Mouse (Mus musculus): Measurements from ENCODE around the gene Tekt4. TPM values are rescaled to one million over a fixed set of nuclear protein-coding genes. Genes with fewer than 3 reads are reported as not detected.

The Tekt4 gene
- polyA plus RNA-seq, 1 experiment from 2014 or later: not detected

- Histone ChIP-seq H3K4me1 (replicated peaks) (peaks cover 56% of the 10 kb centered on the region), H3K27ac (0 out of 2 replicates have a peak overlapping the region, but pooled peaks have one; percentile 12), H3K9ac (replicated peaks) (no peak overlapping the region; the same call in 1 of the 2 replicates), H3K4me3 (replicated peaks) (no peak overlapping the region), H3K9me3 (no peaks in the 10 kb centered on the region), H3K36me3 (peaks cover 30% of the 10 kb centered on the region), H3K27me3 (peaks cover 36% of the 10 kb centered on the region), H3K4me2 (peak overlapping the region; percentile 93)
- 45% methylated on average over 8 of the region's 8 CpGs for WGBS
- no peak for ATAC-seq (ENCODE audit: insufficient number of reproducible peaks, insufficient read depth, low FRiP score, low TSS enrichment, low read depth)
These were observed 23.9 kb upstream of the Tekt4 start for GRCm38 (mm10) chr17:25430534-25430933.

GRCm38 (mm10) chr17:25432433-25433181 is 21.8 kb upstream of the Tekt4 start:
- peak overlapping the region; percentile 86 for H3K4me3 ChIP-seq (replicated peaks)
- ATAC-seq (ENCODE audit: insufficient number of reproducible peaks, insufficient read depth, low FRiP score, low TSS enrichment, low read depth): no peak
- H3K9me3 ChIP-seq: no peaks in the 10 kb centered on the region
- WGBS: 1% methylated on average over 53 of the region's 53 CpGs
- H3K36me3 ChIP-seq: peaks cover 20% of the 10 kb centered on the region
- H3K27me3 ChIP-seq: peaks cover 36% of the 10 kb centered on the region
- H3K9ac ChIP-seq (replicated peaks): peak overlapping the region; percentile 86
- H3K4me2 ChIP-seq: peak overlapping the region; percentile 93
- peak overlapping the region; percentile 96 for H3K27ac ChIP-seq
- H3K4me1 ChIP-seq (replicated peaks): peaks cover 63% of the 10 kb centered on the region

- WGBS: under 1% methylated on average over 40 of the region's 40 CpGs
- Histone ChIP-seq H3K9ac (replicated peaks) (peak overlapping the region; percentile 86), H3K36me3 (peaks cover 14% of the 10 kb centered on the region), H3K9me3 (no peaks in the 10 kb centered on the region), H3K4me2 (peak overlapping the region; percentile 93), H3K4me3 (replicated peaks) (peak overlapping the region; percentile 86), H3K27ac (peak overlapping the region; percentile 96), H3K4me1 (replicated peaks) (peaks cover 58% of the 10 kb centered on the region), H3K27me3 (peaks cover 36% of the 10 kb centered on the region)
- peak; percentile 33 for ATAC-seq (ENCODE audit: insufficient number of reproducible peaks, insufficient read depth, low FRiP score, low TSS enrichment, low read depth)
These were observed 21.2 kb upstream of the Tekt4 start for GRCm38 (mm10) chr17:25433223-25433616.

- Histone ChIP-seq H3K27me3 (peaks cover 36% of the 10 kb centered on the region), H3K4me1 (replicated peaks) (peaks cover 58% of the 10 kb centered on the region), H3K27ac (peak within 1 kb of the TSS; percentile 96), H3K4me2 (peak within 1 kb of the TSS; percentile 93), H3K36me3 (peaks cover 9% of the 10 kb centered on the region; the same call in 1 of the 2 replicates), H3K4me3 (replicated peaks) (peak within 1 kb of the TSS; percentile 86), H3K9me3 (no peaks in the 10 kb centered on the region), H3K9ac (replicated peaks) (peak within 1 kb of the TSS; percentile 86)
- ATAC-seq (ENCODE audit: insufficient number of reproducible peaks, insufficient read depth, low FRiP score, low TSS enrichment, low read depth): peak; percentile 92
- WGBS: under 1% methylated on average over 90 of the region's 103 CpGs
These were observed 20.5 kb upstream of the Tekt4 start, which contains the start of gene Cacna1h for GRCm38 (mm10) chr17:25433617-25434606. Gene Cacna1h, minus strand, starts transcription at chr17:25433783.

- no peak for ATAC-seq (ENCODE audit: insufficient number of reproducible peaks, insufficient read depth, low FRiP score, low TSS enrichment, low read depth)
- 0 out of 2 replicates have a peak, but pooled peaks cover 3% of the 10 kb centered on the region for H3K27me3 ChIP-seq
- no peaks in the 10 kb centered on the region for H3K36me3 ChIP-seq
- H3K4me1 ChIP-seq (replicated peaks): peaks cover 24% of the 10 kb centered on the region
- 83% methylated on average over 6 of the region's 6 CpGs for WGBS
- no peaks in the 10 kb centered on the region for H3K9me3 ChIP-seq
- H3K4me3 ChIP-seq (replicated peaks): no peak overlapping the region
- H3K27ac ChIP-seq: no peak overlapping the region
- H3K9ac ChIP-seq (replicated peaks): no peak overlapping the region
- no peak overlapping the region for H3K4me2 ChIP-seq
These were observed 13.0 kb upstream of the Tekt4 start for GRCm38 (mm10) chr17:25441417-25441816.

- Histone ChIP-seq H3K4me1 (replicated peaks) (peaks cover 24% of the 10 kb centered on the region), H3K4me2 (no peak overlapping the region), H3K36me3 (no peaks in the 10 kb centered on the region), H3K9me3 (no peaks in the 10 kb centered on the region), H3K27ac (no peak overlapping the region), H3K9ac (replicated peaks) (no peak overlapping the region), H3K4me3 (replicated peaks) (no peak overlapping the region), H3K27me3 (peaks cover 11% of the 10 kb centered on the region; the same call in 1 of the 2 replicates)
- no peak for ATAC-seq (ENCODE audit: insufficient number of reproducible peaks, insufficient read depth, low FRiP score, low TSS enrichment, low read depth)
- WGBS: 62% methylated on average over 3 of the region's 3 CpGs
These were observed 11.5 kb upstream of the Tekt4 start for GRCm38 (mm10) chr17:25442889-25443288.

- no peak overlapping the region for H3K9ac ChIP-seq (replicated peaks)
- no peak for ATAC-seq (ENCODE audit: insufficient number of reproducible peaks, insufficient read depth, low FRiP score, low TSS enrichment, low read depth)
- no peak overlapping the region for H3K4me2 ChIP-seq
- no peak overlapping the region for H3K4me3 ChIP-seq (replicated peaks)
- no peaks in the 10 kb centered on the region for H3K36me3 ChIP-seq
- no peaks in the 10 kb centered on the region for H3K9me3 ChIP-seq
- 58% methylated on average over 4 of the region's 4 CpGs for WGBS
- H3K4me1 ChIP-seq (replicated peaks): peaks cover 33% of the 10 kb centered on the region
- no peak overlapping the region for H3K27ac ChIP-seq
- H3K27me3 ChIP-seq: peaks cover 19% of the 10 kb centered on the region; the same call in 1 of the 2 replicates
These were observed 9.3 kb upstream of the Tekt4 start for GRCm38 (mm10) chr17:25445074-25445473.

GRCm38 (mm10) chr17:25445841-25446240 is 8.6 kb upstream of the Tekt4 start:
- Histone ChIP-seq H3K9me3 (no peaks in the 10 kb centered on the region), H3K4me3 (replicated peaks) (no peak overlapping the region), H3K36me3 (no peaks in the 10 kb centered on the region), H3K4me2 (no peak overlapping the region), H3K27me3 (peaks cover 19% of the 10 kb centered on the region; the same call in 1 of the 2 replicates), H3K9ac (replicated peaks) (no peak overlapping the region), H3K4me1 (replicated peaks) (peaks cover 27% of the 10 kb centered on the region), H3K27ac (no peak overlapping the region)
- ATAC-seq (ENCODE audit: insufficient number of reproducible peaks, insufficient read depth, low FRiP score, low TSS enrichment, low read depth): no peak
- 79% methylated on average over 3 of the region's 3 CpGs for WGBS

- WGBS: 77% methylated on average over 12 of the region's 12 CpGs
- no peak overlapping the region for H3K27ac ChIP-seq
- H3K36me3 ChIP-seq: no peaks in the 10 kb centered on the region
- no peak overlapping the region for H3K9ac ChIP-seq (replicated peaks)
- H3K4me2 ChIP-seq: no peak overlapping the region
- H3K4me3 ChIP-seq (replicated peaks): no peak overlapping the region
- no peaks in the 10 kb centered on the region for H3K9me3 ChIP-seq
- peaks cover 24% of the 10 kb centered on the region for H3K4me1 ChIP-seq (replicated peaks)
- H3K27me3 ChIP-seq: peaks cover 19% of the 10 kb centered on the region; the same call in 1 of the 2 replicates
- no peak for ATAC-seq (ENCODE audit: insufficient number of reproducible peaks, insufficient read depth, low FRiP score, low TSS enrichment, low read depth)
These were observed 6.5 kb upstream of the Tekt4 start for GRCm38 (mm10) chr17:25447865-25448264.

- Histone ChIP-seq H3K36me3 (no peaks in the 10 kb centered on the region), H3K9ac (replicated peaks) (no peak overlapping the region), H3K27me3 (peaks cover 16% of the 10 kb centered on the region; the same call in 1 of the 2 replicates), H3K4me1 (replicated peaks) (peaks cover 17% of the 10 kb centered on the region), H3K9me3 (no peaks in the 10 kb centered on the region), H3K27ac (no peak overlapping the region), H3K4me2 (no peak overlapping the region), H3K4me3 (replicated peaks) (no peak overlapping the region)
- WGBS: 58% methylated on average over 4 of the region's 4 CpGs
- ATAC-seq (ENCODE audit: insufficient number of reproducible peaks, insufficient read depth, low FRiP score, low TSS enrichment, low read depth): no peak
These were observed 4.1 kb upstream of the Tekt4 start for GRCm38 (mm10) chr17:25450329-25450728.
